Mouse (Mus musculus) CD8-positive naive resting alpha-beta T cell, adult 2 months (primary cell): ENCODE results near the gene Mttp.

Source experiments
- DNase-seq, 2 experiments: peaks; one replicate each; pipeline ENCODE4 v3.0.0; 2022; ENCODE audit warnings: low read depth in 2 of 2, low spot score in 2 of 2

Gene Mttp

DNA sequence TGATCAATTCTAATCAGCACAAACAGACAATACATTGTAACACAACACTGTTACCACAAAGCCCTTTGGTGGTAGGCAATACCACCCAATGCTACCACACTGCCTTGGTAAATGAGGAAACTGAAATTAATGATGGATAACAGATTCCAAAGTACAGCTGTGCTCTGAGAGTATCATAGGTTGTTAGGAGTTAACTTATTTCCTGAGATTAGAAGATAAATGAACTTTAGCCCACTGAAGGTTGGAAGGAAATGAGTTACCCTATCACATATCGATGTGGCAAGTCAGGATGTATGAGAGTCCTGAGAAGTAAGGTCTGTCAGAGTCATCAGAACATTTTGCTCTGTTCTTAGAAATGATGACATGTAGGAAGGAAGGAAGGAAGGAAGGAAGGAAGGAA, 10.2 kb downstream of the Mttp start:
- DNase-seq: no peak

DNA sequence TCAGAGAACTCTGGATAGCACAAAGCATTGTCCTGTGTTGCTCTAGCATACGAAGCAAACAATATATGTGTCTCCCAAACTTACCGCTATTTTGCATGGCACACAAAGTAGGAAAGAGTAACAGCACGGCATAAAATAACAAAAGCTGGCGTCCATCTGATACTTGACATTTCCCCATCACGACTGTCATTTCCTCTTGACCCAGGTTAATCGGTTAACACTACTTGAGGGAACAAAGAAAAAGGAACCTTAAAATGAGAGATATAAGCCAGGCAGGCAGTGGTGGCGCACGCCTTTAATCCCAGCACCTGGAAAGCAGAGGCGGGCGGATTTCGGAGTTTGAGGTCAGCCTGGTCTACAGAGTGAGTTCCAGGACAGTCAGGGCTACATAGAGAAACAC, 10.9 kb downstream of the Mttp start:
- DNase-seq: no peak

DNA sequence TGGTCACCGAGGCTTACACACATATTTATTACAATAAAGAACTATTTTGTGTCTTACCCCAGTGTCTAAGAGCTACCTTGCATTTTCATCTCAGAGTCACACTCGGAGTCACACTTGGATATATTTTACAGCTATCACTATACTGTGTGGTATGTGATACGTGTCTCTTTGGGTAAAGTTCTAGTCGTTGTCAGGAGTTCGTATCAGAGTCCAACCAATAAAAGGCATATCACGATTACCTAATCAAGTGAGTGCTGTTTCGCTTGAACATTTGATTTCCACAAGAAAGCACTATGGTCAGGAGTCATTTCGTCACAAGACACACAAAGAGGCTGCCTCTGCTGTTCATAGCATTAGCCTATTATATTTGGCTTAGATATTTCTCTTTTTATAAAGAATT, 11.3 kb downstream of the Mttp start:
- no peak for DNase-seq

GRCm38 (mm10) chr3:138131168-138131567, 13.6 kb downstream of the Mttp start:
- DNase-seq: no peak

DNA sequence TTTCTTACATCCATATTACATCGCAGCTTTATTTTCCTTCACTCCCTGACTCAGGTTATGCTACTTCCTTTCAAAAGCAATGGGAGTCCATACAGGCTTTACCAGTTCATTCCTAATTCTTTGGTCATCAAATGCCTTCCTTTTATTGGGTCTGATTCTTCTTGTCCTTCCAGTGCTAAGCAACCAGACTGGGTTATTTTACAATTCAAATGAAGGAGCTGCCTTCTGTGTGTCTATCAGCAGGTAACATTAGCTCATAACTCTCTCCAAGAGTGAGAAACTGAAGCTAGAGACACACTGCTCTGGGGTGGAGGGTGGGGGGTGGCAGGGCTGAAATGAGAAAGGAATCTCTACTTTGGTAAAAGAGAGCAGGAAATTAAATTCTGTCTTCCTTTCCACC, 14.1 kb downstream of the Mttp start:
- DNase-seq: no peak

DNA sequence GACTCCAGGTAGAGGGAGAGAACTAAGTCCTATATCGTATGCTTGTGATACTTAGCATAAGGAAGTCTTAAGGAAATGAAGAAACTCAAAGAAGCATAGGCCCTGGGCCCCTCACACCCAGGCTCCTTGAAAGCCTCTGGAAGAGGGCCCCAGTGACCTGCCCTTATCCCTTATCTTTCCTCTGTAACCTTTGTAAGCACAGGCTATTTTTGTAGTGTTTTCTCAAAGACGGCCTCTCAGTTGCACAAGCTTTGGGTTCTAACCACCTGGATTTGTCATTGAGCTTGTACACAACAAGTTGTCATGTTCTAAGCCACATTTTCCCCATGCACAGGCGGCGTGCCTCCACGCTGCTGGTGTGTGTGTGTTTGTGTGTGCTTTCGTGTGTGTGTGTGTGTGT, 15.7 kb downstream of the Mttp start:
- no peak for DNase-seq

- no peak for DNase-seq
Measured at GRCm38 (mm10) chr3:138123842-138124241, 20.9 kb downstream of the Mttp start.

GRCm38 (mm10) chr3:138121461-138121860, 23.3 kb downstream of the Mttp start:
- no peak for DNase-seq

DNA sequence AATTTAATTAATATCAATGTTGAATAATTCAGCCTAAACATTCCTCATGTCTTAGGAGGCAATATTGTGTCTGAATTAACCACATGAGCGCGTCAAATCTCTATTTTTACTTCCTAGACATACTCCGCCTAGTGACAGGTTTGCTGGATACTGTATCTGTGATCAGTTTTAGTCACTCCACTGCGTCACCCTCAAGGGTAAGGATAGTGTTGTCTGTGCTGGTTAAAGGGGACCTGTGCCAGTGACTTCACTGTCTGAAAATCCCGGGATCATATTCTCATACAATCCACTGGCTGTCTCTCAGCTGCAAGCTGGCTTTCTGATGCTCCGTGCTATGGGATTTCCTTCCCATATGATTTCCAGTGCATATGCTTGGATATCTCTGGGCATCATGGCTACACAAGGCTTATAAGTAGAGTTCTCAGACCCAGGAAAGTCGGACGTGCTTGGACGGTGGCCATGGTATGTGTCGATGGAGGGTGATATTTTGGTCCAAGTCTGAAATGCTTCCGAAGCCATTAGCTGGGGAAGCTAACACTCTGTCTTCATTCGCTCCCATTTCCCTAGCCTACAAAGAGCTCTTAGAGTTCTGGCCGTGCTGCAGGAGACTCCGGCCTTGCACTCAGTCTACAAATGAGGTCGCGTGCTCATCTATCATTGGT, 25.2 kb downstream of the Mttp start:
- DNase-seq: no peak

DNA sequence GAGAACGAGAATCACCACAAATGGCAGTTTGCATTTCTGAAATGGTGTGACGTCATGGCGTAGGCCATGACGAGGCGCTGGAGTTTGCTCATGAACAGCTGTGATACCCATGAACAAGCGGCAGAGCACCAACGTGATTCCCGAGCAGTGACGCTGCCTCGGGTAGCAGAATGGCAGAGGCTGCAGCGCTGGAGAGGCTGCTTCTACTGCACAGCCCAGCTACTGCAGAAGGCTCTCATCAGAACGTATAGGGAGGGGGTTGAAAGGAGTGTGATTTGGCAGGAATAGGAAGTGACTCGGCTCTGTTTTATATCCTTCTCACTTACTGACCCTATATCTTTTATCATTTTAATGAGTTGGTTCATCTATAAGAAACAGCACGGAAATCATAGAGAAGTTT, 25.9 kb downstream of the Mttp start:
- DNase-seq: no peak

DNA sequence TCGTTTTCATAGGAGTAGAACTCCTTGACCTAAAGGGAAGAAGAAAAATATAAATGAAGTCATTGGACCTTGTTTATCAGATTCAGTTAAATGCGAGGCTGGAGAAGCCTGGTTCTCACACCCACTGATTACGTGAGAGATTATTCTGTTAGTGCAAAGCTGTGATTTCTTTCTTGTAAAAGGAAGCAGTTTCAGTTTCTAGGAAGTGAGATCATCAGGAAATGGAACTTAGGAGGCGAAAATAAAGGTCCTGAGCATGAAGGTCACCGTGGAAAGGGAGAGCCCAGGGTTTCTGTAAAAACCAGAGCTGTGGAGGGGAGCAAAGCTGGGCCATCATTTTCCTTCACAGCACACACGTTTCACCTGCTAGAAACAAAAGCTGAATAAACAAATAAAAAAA, 26.4 kb downstream of the Mttp start:
- DNase-seq: no peak

- DNase-seq: no peak
Measured at GRCm38 (mm10) chr3:138116871-138117270, 27.9 kb downstream of the Mttp start.

DNA sequence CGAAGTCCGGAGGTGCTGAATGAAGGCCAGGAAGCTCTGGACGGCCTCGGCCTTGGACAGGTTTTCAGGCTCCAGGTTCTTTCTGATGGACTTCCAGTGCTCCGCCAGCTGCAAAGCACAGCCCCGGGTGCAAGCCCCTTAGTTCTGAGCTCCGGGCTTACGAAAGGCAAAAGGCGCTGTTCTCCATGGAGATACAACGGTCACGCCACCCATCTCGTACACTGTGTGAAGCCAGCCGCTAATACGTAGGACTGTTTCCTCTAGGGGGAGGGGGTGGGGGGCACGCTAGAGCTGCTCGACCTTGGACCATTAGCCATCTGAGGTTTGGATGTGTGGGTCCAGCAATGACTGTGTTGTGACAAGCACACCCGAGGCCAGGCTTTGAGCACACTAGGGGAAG, 30.7 kb downstream of the Mttp start:
- no peak for DNase-seq

- no peak for DNase-seq
Measured at GRCm38 (mm10) chr3:138110910-138111782, 33.6 kb downstream of the Mttp start.

DNA sequence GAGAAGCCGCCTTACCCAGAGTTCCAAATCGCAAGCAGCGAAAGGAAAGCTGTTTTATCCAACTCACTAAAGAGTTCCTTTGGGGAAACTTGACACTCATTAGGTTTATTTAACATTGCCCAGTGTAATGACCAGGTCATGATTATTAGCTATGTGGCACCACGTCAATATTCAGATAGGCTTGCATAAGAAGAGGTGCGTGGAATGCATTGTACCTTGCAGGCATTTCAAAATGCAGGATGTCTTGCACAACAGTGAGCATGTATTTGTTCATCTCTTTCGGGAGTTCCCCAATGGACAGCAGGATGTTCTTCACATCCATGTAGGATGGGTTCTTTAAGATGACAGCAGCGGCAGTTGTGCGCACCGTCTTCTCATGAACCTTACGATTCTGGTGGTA, 37.9 kb downstream of the Mttp start:
- DNase-seq: no peak

GRCm38 (mm10) chr3:138105056-138105455, 39.7 kb downstream of the Mttp start:
- no peak for DNase-seq

- DNase-seq: no peak
Measured at GRCm38 (mm10) chr3:138103690-138104089, 41.1 kb downstream of the Mttp start.

DNA sequence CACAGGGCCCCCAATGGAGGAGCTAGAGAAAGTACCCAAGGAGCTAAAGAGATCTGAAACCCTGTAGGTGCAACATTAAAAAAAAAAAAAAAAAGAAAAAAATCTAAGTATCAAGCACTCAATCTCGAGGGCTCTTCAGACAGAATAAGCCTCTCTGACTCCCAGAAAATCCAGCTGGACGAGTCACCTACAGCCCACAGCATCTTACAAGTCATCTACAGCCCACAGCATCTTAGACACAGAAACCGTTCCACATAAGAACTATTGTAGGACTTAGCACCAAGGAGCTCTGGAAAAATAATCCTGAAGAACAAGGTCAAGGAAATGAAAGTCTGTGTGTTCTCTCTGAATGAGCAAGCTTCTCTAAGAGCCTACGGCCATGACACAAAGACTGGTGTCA, 42.8 kb downstream of the Mttp start:
- no peak for DNase-seq

- DNase-seq: no peak
Measured at GRCm38 (mm10) chr3:138097718-138098117, 47.0 kb downstream of the Mttp start.

DNA sequence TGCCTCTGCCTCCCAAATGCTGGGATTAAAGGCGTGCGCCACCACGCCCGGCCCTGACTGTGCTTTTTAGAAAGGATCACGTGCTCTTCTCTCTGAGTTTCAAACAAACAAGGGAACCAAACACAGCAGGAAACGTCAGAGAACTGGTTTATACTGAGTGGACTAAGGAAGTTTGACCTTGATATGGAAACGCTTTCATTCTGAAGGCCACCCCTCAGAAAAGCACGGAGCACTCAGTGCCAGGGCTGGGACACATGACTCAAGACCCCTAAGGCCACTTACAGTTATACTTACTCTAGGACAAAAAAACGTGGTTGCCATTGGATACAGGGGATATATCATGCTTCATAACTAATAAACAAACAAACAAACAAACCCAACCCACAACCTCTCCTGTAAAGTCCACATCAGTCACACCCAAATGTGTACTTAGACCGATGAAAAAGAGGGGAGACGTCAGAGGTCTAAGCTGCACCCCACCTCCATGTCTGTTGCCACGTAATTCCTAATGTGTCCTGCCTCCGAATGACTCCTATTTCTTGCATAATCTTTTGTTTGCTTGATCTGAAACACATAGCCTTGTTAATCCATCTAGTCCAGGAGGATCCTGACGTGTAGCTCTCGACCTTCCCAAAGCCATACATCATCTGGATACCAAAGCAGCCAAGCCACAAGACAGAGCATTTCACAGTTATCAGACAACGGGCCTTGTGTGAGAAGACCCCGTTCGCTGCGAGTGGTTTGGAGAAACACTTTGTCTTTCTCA, 48.3 kb downstream of the Mttp start:
- DNase-seq: no peak

DNA sequence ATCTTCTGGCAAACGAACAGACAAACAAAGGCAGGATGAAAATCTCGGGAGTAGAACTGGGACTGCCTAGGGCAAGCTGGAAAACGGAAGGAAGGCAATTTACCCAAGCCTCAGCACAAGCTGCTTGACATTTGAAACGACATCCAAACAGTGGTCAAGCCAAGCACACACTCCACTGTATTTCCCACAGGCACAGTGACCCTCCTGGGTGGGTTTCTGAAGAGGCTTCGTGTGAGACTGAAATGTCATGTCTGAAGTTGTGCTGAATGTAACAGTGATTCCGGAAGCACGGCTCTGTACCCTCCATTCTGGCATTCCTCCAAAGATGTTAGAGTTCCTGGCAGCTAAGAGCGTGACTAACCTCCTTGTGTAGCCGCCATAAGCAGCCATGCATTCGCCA, 49.0 kb downstream of the Mttp start:
- no peak for DNase-seq

DNA sequence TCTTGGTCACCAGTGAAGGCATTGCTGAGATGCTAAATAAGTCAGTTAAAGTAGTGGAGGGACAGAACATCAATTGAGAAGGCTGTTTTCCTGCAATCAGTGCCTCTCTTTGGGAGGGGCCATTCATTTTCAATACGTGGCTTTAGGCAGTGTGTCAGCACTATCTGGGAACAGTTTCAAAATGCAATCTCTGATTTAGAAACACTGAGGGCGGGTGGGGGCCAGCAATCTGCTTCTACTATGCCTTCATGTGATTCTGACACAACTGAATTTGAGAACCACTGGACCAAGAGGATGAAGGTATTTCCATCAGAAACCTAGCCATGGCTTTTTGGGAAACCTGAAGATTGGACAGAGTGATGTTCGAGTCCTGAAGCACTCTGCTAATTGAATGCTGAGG, 49.5 kb downstream of the Mttp start:
- DNase-seq: no peak
